Mouse (Mus musculus): ENCODE data around the gene Rgs16.
A peak's percentile ranks its signal among the peaks of the same experiment; 100 is the strongest.

Gene Rgs16

GRCm38 (mm10) chr1:153740145-153740544, at the start of gene Rgs16:
Rgs16 (plus strand) TSS chr1:153740349.
- DNase-seq (ENCODE audit: low spot score), result peak; percentile 85

- no peak for DNase-seq (ENCODE audit: low spot score)
These were observed 47.6 kb upstream of the Rgs16 start for GRCm38 (mm10) chr1:153692526-153692925.

GRCm38 (mm10) chr1:153694372-153695120, 45.6 kb upstream of the Rgs16 start:
- DNase-seq (ENCODE audit: low spot score), result no peak

GRCm38 (mm10) chr1:153695398-153695797, 44.8 kb upstream of the Rgs16 start:
- no peak for DNase-seq (ENCODE audit: low spot score)

- no peak for DNase-seq (ENCODE audit: low spot score)
These were observed 44.1 kb upstream of the Rgs16 start for GRCm38 (mm10) chr1:153696093-153696492.

- DNase-seq (ENCODE audit: low spot score), result no peak
These were observed 43.6 kb upstream of the Rgs16 start for GRCm38 (mm10) chr1:153696541-153696940.

- no peak for DNase-seq (ENCODE audit: low spot score)
These were observed 42.4 kb upstream of the Rgs16 start for GRCm38 (mm10) chr1:153697581-153698251.

- DNase-seq (ENCODE audit: low spot score), result no peak
These were observed 41.7 kb upstream of the Rgs16 start for GRCm38 (mm10) chr1:153698311-153699084.

- no peak for DNase-seq (ENCODE audit: low spot score)
These were observed 39.6 kb upstream of the Rgs16 start for GRCm38 (mm10) chr1:153700448-153701063.

GRCm38 (mm10) chr1:153701461-153701860, 38.7 kb upstream of the Rgs16 start:
- no peak for DNase-seq (ENCODE audit: low spot score)

- no peak for DNase-seq (ENCODE audit: low spot score)
These were observed 37.8 kb upstream of the Rgs16 start for GRCm38 (mm10) chr1:153702166-153702852.

GRCm38 (mm10) chr1:153702853-153703410, 37.2 kb upstream of the Rgs16 start:
- no peak for DNase-seq (ENCODE audit: low spot score)

- no peak for DNase-seq (ENCODE audit: low spot score)
These were observed 36.6 kb upstream of the Rgs16 start for GRCm38 (mm10) chr1:153703445-153703991.

GRCm38 (mm10) chr1:153704174-153704573, 36.0 kb upstream of the Rgs16 start:
- DNase-seq (ENCODE audit: low spot score), result no peak

- no peak for DNase-seq (ENCODE audit: low spot score)
These were observed 35.2 kb upstream of the Rgs16 start for GRCm38 (mm10) chr1:153704996-153705395.

- no peak for DNase-seq (ENCODE audit: low spot score)
These were observed 31.5 kb upstream of the Rgs16 start for GRCm38 (mm10) chr1:153708626-153709025.

- no peak for DNase-seq (ENCODE audit: low spot score)
These were observed 30.7 kb upstream of the Rgs16 start for GRCm38 (mm10) chr1:153709451-153709850.

GRCm38 (mm10) chr1:153711544-153712262, 28.4 kb upstream of the Rgs16 start:
- DNase-seq (ENCODE audit: low spot score), result no peak

- no peak for DNase-seq (ENCODE audit: low spot score)
These were observed 27.5 kb upstream of the Rgs16 start for GRCm38 (mm10) chr1:153712633-153713032.

GRCm38 (mm10) chr1:153717990-153718389, 22.2 kb upstream of the Rgs16 start:
- DNase-seq (ENCODE audit: low spot score), result no peak
